Mouse (Mus musculus) midbrain, embryonic 16.5 days (tissue): ENCODE data around the gene Cyp3a16. TPM values are rescaled to one million over a fixed set of nuclear protein-coding genes. Genes with fewer than 3 reads are reported as not detected.

Source experiments
- polyA plus RNA-seq: library from polyadenylated mRNA; unstranded; fragments of >200 nt; fragmentation: Nextera tagmentation; extraction: Ambion mirVana; gene quantifications from 2 replicates; pipeline ENCODE4 v1.2.1, GENCODE M21; 2015

The Cyp3a16 gene
- polyA plus RNA-seq, 1 experiment from 2014 or later: not detected

Other genes with a start within 250 kb of the Cyp3a16 start
- 32.9 and 37.8 TPM in 2 replicates for gene Zfp655, start 238.0 kb downstream of the Cyp3a16 start, polyA plus RNA-seq
- gene Zscan25, start 189.2 kb downstream of the Cyp3a16 start, polyA plus RNA-seq: 0.34 and 0.70 TPM in 2 replicates
- gene Cyp3a57, start 124.4 kb downstream of the Cyp3a16 start, polyA plus RNA-seq: not detected in 2 replicates
- gene Cyp3a41b, start 115.0 kb upstream of the Cyp3a16 start, polyA plus RNA-seq: not detected in 2 replicates